Mouse (Mus musculus) right cerebral cortex, adult 18-20 months (tissue): ENCODE data around the gene Pigx.

Experiments
- DNase-seq: peaks from one replicate; pipeline ENCODE4 v3.0.0; 2022; ENCODE audit warnings: mixed read lengths

Gene Pigx

DNA sequence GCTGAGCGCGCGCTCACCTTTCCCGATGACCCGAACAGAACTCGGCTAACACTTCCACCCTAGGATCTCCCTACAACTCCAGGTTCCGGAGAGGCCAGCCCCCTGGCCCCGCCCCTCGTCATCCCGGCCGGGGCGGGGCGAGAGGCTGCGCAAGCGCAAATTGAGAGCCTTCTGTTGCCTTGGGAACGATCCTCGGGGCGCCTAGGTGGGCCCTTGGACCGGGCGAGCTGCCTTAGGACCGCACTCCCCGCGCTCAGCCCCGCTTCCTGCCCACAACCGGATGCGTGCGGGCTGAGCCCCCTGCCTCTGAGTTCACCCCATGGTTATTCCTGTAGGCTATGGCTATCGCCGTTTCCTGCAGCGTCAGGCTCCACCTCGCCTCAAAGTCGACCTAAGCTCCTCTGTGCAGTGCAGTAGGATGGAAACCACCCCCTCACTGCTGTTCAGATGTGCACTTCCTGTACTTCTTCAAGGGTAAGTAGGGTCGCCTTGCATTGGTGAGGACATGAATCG is at the start of gene Pigx, which contains the start of gene Cep19:
Gene Pigx, minus strand, starts transcription at position 103 of the 513 bp plus-strand sequence.
Gene Cep19, plus strand, starts transcription at position 163 of the 513 bp plus-strand sequence.
- peak; percentile 90 for DNase-seq

DNA sequence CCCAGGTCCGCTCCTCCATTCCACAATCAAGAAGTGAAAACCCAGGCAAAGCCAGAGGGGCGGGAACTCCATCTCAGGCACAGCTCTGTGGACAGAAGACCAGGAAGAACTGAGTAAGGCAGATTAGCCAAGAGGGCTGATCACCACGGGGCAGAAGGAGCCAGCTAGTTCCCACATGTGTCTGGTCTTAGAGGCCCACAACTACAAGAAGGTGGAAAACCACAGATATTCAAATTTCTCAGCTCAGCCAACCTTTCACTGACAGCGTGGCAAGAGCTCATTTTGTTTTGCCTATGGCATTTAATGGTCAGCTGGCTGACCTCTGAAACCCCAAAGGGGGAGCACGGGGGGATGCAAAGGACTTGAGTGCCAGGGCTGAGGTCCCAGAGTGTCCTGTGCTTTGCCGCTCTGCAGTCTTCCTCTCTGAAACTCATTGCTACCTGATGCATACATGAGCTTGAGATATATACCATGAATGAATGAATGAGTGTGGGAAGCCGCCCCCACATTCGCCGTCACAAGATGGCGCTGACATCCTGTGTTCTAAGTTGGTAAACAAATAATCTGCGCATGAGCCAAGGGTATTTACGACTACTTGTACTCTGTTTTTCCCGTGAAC is 48.2 kb upstream of the Pigx start:
- no peak for DNase-seq

DNA sequence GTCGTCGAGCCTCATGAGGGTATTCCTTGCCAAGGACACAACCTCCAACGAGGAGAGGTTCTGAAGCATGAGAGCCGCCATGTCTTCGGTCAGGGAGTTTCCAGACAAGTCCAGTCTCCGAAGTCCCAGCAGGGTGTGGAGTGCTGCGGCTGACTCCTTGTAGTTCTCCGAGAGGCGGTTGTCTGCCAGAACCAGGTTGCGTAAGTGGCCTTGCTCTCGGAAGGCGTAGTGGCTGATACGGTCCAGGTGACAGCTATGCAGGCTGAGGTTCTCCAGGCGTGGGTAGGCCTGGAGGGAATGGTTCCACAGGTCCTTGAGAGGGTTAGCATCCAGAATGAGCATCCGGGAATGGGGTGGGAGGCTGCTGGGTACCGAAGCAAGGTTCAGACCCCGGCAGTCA is 45.1 kb upstream of the Pigx start:
- no peak for DNase-seq

DNA sequence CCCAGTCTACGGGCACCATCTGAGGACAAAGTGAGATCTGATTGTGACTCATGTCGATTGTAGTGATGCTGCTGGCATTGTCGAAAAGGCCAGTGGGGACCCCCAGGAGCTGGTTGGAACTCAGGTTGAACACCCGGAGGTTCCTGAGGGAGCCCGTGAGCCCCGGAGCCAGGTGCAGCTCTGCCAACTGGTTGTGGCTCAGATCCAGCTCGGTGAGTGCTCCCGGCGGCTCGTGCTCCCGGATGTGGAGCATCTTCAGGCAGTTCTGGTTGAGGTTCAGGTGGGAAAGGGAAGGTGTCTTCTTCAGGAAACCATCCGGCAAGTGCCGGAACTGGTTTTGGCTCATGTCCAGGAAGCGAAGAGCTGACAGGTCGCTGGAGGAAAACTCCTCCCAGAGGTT is 44.2 kb upstream of the Pigx start:
- DNase-seq, result no peak

DNA sequence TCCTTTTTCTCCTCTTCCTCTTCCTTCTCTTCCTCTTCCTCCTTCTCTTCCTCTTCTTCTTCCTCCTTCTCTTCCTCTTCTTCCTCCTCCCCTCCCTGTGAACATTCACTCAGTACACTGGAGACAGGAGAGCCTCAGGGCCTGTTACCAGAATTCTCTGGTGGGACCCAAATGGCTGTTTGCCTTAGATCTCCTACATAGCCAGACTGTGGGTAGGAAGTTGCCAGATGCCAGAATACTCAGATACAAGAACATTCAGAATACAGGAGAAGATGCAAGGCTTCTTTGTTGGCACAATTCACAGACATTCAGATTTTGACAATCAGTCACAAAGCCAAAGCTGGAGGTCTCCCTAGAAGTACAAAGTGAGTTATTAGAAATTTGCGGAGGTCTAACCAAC is 39.4 kb upstream of the Pigx start:
- peak; percentile 33 for DNase-seq

DNA sequence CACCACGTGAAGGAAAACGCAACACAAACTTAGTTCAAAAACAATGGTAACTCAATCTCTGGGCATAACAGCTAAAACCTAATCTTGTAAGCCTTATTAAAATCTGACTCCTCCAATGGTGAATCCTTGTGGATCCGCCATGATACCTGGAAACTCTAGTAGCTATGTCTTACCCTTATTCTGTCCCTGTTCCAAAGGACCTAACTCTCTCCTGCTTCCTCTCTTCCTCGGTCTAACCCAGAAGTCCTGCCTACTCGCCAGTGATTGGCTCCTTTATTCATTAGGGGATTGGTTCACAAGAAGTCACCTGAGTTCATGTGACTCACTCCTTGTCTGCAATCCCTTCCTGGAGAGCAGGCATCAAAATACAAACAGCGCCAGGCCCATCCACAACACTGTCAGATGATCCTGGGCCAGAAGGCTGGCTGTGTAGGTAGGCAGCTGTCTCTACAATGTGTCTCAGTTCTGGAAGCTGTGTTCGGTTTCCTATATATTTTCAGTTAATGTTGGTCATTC is 36.4 kb upstream of the Pigx start:
- DNase-seq, result no peak

DNA sequence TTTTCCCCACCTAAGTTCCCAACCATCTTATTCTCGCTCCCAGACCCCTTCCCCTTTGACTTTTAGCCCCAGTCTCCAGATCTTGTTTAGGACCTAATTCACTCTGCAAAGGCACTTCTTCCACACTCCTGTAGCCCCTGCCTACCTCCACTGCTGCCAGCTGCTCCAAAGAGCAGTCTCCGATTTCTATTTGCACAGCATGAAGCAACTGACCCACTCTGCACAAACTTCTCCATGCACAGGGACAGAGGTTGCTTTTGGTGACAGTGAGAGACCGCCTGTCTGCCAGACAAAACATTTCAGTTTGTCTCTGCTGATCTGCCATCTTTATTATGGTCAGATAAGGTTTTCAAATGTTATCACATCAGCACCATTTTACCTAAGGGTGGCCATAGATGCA is 33.6 kb upstream of the Pigx start:
- DNase-seq, result no peak

DNA sequence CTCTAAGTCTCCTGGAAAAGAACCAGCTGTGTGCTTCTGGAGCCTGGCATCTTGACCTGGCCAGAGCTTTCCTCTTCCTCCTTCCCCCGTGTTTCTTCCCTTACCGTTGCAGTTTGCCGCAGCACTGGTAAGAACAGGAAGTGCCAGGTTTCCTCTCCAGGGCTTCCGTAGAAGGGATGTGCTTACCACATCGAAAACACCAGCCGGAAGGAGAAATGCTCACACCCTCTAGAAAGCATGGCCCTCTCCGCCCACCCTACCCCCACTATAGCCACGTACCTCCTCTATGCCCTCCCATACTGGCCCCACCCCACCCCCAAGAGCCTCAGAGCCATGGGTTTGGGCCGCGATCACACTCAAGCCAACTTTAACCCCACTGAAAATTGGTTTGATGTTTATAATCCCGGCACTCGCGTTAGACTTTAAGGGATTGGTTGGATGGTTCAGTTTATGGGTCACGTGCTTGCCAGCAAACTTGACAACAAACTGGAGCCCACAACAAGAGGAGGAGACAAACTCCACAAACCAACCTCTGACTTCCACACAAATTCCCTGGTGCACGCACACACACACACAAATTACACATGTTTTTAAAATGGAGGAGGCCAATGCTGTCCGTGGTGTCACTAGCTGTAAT is 30.8 kb upstream of the Pigx start:
- DNase-seq, result no peak

DNA sequence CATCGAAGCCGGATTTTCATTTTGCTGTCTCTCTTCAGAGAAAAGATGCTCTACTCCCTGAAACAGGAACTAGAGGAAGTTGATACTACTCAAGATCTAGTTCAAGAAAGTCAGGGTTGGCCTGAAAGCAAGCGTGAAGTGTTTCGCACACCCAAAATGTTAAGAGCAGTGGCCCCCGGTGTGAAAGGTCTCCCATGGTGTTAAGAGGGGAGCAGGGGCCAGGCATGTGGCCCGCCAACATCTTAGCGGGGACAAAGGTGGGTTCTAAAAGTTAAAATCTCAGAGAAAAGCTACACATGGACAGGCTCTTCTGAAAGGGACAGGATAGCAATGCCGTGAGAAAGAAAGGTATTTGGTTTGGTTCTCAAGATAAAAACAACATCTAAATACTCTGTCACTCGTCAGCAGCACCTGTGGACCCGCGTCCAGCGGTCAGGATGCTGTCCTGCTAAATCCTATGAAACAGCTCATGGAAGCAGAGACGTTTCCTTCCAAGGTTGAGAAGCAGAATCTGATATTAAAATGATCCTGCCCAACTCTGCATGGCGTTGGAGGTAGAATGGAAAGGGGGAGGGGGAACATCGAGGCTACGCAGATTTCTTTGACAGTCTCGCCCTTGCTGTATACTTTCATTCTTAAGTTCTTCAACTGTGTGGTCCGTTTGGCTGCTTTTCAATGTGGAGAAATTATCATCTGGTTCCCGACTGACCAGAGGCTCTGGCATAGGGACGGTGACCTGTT is 30.1 kb upstream of the Pigx start:
- no peak for DNase-seq

DNA sequence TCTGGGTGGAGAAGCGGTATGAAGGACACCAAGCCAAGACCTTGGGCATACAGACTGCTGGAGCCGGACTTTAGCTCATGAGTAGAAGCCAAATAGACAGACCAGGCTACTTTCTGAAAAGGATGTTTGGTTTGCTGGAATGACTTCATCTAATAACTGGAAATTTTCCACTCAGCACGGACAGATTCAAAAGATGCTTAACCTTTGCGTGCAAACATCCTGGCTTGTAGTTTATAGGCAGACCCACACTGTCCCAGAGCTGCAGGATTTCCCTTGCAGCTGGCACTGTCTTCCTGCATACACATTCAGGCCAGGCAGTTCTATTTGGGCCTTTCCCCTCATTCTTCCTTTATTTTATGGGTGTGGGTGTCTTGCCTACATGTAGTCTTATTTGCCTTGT is 27.5 kb upstream of the Pigx start:
- no peak for DNase-seq

DNA sequence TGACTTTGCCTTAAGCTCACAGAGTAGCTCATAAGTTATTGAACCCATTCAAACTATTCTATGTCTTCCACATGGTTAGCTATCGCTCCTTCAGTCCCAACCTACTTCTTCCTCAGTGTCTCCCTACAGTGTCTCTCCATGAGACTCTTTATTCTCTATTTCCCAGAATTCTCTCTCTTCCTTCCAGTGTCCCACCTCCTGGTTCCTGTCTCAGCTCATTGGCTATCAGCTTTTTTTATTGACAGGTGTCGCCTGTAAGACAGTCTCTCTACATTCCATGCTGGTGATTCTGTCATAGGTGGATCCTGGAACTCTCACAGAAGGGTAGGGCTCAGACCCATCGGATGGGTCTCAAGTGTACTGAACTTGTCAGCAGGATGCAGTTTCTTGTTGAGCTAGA is 25.8 kb upstream of the Pigx start:
- no peak for DNase-seq

DNA sequence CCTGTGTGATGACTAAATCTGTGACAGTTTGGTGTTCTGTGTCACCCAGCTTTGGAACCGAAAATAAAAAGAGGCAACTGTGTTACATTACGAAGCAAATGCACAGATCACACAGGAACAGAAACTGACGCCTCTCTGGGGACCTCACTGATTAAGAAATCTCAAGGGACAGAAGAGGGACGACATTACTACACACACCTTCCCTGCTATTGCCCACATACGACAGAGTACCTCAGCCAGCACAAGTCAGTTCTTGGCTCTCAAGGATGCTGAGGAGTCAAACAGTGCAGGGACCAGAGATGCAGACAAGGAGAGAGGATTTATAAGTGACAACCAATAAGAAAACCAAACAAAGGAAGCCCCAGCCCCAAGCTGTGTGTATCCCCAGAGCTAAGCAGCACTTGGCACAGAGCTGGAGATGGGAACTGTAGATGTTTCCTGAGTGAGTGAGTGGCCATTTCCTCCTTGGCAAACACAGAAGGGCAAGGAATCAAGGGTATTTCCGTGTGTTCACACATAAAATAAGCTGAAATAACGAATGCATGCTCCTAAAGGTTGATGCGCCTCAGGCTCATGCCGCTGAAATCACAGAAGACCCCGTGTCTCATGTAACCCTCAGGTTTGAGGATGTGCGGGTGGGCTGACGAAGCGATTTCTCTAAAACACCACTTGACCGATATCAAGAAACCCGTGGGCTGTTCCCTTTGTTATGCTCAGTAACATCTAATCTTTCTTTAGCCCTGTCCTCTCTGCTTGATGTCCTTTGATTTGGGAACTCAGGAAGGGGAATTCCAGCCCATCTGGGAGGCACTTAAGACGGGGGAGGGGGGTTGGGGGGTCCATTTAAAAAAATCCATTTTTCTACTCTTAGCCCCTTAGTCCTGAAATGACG is 25.1 kb upstream of the Pigx start:
- DNase-seq, result no peak

DNA sequence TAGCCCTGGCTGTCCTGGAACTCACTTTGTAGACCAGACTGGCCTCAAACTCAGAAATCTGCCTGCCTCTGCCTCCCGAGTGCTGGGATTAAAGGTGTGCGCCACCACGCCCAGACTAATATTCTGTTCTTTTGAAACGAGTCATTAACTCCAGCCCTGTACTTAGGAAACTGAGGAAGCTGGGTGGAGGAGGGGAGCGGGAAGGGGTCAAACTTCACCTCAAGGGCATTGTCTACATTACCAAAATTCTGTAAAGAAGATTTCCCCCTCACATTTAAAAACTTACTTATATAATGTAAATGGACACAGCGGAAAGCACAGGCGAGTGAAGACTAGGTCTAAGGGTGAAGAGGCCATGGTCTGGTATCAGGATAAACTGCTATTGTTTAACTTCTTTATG is 24.5 kb upstream of the Pigx start:
- no peak for DNase-seq

DNA sequence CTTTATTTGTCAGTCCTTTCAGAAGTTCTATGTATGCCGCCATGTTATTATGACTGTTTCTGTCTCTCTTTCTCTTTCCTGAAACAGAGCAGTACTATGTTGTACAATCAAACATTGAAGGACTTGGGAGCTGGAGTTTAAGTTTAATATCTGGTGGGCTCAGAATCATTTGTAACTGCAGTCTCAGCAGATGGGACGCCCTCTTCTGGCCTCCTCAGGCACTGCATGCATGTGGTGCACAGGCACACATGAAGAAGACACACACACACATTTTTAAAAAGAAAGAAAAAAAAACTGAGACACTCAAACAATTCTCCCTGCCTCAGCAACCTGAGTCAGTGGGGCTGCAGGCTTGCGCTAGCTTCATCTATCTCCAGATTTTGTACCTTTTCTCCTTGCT is 20.9 kb upstream of the Pigx start:
- DNase-seq, result no peak

DNA sequence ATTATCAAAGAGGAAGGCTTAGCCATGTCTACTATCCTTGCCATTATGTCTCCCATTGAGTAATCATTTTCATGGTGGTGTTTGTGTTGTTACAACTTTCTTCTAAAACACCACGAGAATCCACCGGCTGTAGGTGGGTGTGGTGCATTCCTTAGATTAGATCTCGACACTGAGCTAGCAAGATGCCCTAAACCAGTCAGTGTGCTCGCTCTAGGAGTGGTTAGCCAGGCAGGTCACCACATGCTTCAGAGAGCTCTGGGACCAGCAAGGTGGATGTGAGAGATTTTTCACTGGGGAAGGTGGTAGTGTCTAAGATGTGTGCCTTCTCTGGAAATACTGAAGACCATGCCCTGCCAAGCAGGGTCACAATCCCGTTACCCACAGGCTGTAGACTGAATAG is 16.6 kb upstream of the Pigx start:
- DNase-seq, result no peak

DNA sequence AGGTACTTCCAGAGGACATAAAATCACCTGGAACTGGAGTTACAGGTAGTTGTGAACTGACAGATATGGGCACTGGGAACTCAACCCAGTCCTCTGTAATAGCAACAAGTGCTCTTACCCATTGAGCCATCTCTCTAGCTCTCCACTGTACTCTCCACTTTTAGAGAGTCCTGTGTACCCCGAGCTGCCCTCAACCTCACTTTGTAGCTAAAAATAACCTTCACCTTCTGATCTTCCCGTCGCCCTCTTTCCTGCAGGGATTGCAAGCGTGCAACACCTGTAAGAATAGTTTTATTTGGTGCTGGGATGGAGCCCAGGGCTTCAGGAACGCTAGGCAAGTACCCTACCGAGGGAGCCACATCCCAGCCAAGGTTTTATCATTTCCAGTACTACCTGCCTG is 16.2 kb upstream of the Pigx start:
- no peak for DNase-seq

DNA sequence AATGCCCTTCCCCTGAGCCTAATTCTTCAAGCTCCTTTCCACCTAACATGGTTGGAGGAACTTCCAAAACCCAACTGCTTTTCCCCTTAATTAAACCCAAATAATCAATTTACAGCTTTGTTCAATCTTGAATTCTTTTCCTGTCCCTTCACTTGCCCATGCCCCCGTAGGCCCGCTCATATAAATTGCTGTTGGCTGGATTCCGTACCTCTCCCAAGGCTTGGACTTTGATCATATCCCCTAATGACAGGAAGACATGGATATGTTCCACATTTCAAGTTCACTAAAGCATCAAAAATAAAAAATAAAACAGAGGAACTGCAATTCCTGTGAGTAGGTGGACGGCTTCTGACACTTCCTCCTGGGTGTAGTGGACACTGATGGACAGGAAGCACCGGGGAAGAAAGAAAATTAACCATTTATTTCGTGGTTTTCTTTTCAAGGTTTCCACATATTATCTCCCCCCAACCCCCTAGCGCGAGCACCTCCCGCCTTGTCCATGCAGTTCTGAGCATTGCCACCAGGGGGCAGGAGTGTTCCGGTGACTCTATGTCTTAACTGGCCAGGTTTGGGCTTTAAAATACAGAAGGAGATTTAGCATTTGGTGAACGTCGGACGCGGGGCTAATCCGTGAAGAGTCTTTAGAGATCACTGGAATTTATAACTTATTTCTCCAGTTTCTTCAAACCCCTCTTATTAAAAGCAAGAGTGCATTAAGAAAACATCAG is 15.6 kb upstream of the Pigx start:
- peak; percentile 69 for DNase-seq

DNA sequence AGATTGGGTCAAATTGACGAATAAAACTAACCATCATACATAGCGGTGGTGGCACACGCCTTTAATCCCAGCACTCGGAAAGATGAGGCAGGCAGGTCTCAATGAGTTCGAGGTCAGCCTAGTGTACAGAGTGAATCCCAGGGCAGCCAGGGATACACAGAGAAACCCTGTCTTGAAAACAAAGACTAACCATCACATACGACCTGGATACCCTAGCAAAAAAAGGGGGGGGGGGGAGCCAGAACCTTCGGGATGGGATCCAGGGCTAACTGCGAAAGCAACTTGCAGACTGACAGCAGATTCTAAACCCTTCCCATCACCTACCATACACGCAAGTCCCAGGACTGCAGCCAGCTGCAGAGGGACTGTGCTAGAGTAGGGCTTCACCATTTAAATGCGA is 14.9 kb upstream of the Pigx start:
- DNase-seq, result no peak

DNA sequence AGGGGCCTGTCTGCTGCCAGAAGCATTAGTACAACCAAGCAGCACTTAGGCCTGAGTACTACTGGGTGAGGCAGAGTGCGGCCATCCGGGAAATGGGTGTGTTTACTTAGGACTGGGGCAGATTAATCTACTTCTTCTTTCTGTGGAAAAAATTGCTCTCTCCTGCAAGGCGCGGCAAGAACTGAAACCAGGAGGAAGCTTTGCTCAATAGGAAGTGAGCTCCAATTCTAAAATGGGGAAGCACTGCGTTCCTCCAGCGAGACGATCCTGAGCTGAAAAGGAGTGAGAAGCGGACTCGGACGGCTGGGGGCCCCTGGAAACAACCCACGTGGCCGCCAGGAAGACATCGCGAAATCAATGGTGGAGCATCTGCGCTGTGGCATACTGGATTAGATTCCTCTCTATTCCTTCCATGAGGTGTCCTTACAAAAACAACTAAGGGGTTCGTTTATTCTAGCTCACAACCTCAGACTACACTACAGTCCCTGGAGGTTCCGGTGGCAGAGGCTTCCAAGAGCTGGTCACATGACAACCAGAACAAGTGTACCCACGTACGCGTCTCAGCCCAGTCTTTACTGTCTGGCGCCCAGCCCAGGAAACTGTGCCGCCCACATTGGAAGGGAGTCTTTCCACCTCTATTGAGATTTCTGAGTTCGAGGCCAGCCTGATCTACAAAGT is 14.1 kb upstream of the Pigx start:
- DNase-seq, result peak; percentile 54

DNA sequence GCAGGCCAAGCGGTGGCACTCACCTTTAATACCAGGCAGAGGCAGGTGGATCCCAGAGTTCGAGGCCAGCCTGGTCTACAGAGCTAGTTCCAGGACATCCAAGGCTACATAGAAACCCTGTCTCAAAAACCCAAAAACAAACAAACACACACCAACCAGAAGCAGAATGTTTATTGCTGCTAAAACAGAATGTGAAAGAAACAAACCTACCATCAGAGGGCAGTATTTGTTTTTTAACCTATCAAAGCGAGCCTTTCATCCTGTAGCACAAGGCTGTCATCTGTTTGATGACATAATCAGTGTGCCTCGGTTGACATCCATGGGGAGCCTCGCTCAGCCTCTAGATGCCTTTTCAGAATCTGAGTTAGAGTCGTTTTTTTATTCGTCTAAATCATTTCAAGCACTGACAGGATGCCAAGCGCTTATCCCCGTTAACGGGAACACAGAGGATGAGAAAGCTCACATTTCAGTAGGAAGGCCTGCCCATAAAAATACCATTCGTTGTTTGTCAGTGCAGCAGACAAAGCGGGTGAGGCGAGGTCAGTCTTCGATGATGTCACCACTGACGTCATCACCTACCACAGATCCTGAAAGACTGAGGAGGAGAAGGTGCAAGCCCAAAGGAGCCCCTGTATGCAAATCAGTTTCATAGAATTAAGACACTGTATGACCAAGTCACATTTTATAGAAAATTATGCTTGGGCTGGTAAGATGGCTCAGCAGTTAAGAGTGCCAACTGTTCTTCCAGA is 11.6 kb upstream of the Pigx start:
- no peak for DNase-seq

DNA sequence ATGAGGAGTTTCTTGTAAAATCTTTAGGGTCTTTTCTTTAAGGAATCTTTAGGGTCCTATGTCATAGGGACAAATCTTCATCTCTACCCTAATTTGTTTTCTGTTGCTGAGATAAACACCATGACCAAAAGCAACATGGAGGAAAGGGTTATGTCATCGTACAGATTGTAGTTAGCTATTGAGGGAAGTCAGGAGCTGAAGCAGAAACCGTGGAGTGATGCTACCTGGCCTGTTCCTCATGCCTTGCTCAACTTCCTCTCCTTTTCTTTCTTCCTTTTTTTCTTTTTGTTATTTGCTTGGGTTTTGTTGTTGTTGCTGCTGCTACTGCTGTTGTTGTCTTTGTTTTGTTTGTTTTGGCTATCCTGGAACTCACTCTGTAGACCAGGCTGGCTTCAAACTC is 9.0 kb upstream of the Pigx start:
- DNase-seq, result no peak
